Mouse (Mus musculus): ENCODE results near the gene Dus2.

- TF ChIP-seq CTCF (IDR thresholded peaks at IDR 0.05; ENCODE audit: control insufficient read depth, insufficient read depth, insufficient read length) (no peak), MYOG (IDR thresholded peaks at IDR 0.05; ENCODE audit: control insufficient read depth, extremely low read depth, insufficient read length) (no peak), MAX (IDR thresholded peaks at IDR 0.05) (no peak), CEBPB (IDR thresholded peaks at IDR 0.05; ENCODE audit: low read depth) (no peak), MYOD1 (IDR thresholded peaks at IDR 0.05; ENCODE audit: control insufficient read depth, insufficient read length, low read depth) (no peak)
These were observed 15.3 kb downstream of the Dus2 start for GRCm38 (mm10) chr8:106006413-106006812.

Data from C2C12 (cell line).